Mouse (Mus musculus): Measurements from ENCODE around the gene Cdh12. TPM values are rescaled to one million over a fixed set of nuclear protein-coding genes. Genes with fewer than 3 reads are reported as not detected.
"Not testable (repeated sequence)": the region's sequence is repeated elsewhere in the genome, so short reads cannot be mapped to it uniquely, and the experiment has no call there.

The Cdh12 gene
- total RNA-seq, 1 experiment, result not detected

- Histone ChIP-seq H3K27ac (ENCODE audit: insufficient read depth, low read depth, low read length, poor library complexity, severe bottlenecking) (no peak overlapping the region), H3K4me1 (ENCODE audit: control insufficient read depth in 2 of 2, insufficient read depth in 2 of 2, low read length in 2 of 2, poor library complexity in 1 of 2) (no peaks in the 10 kb centered on the region), H3K4me3 (ENCODE audit: insufficient read depth in 1 of 2, low read depth in 1 of 2, low read length in 2 of 2, poor library complexity in 1 of 2, severe bottlenecking in 1 of 2) (no peak overlapping the region), H3K36me3 (ENCODE audit: control insufficient read depth, insufficient read depth, low read length, poor library complexity, severe bottlenecking) (no peaks in the 10 kb centered on the region), H3K9me3 (ENCODE audit: control insufficient read depth, insufficient read depth, low read depth, low read length) (no peaks in the 10 kb centered on the region), H3K9ac (ENCODE audit: insufficient read depth, low read depth, low read length, poor library complexity, severe bottlenecking) (no peak overlapping the region)
- DNase-seq (ENCODE audit: low read depth, low spot score), result no peak
- in situ Hi-C loops (cut with MboI; ENCODE audit: low sequenced_read_pairs in 2 of 2, unreplicated experiment in 2 of 2), result no loop called here
- TF ChIP-seq MAFK (IDR thresholded peaks at IDR 0.05; ENCODE audit: insufficient read depth, low read depth, low read length) (no peak), ZC3H11A (IDR thresholded peaks at IDR 0.05; ENCODE audit: borderline replicate concordance, low read depth, low read length) (no peak), ZNF384 (IDR thresholded peaks at IDR 0.05; ENCODE audit: low read depth, low read length) (no peak), CHD2 (IDR thresholded peaks at IDR 0.05; ENCODE audit: low read depth, low read length) (no peak), HCFC1 (IDR thresholded peaks at IDR 0.05; ENCODE audit: borderline replicate concordance, insufficient read depth, low read length) (no peak)
These were observed 731.1 kb downstream of the Cdh12 start for GRCm38 (mm10) chr15:21180191-21180590.

GRCm38 (mm10) chr15:21185799-21186198, 736.7 kb downstream of the Cdh12 start:
- Histone ChIP-seq H3K36me3 (ENCODE audit: control insufficient read depth, insufficient read depth, low read length, poor library complexity, severe bottlenecking) (no peaks in the 10 kb centered on the region), H3K4me1 (ENCODE audit: control insufficient read depth in 2 of 2, insufficient read depth in 2 of 2, low read length in 2 of 2, poor library complexity in 1 of 2) (no peaks in the 10 kb centered on the region), H3K9me3 (ENCODE audit: control insufficient read depth, insufficient read depth, low read depth, low read length) (no peaks in the 10 kb centered on the region), H3K4me3 (ENCODE audit: insufficient read depth in 1 of 2, low read depth in 1 of 2, low read length in 2 of 2, poor library complexity in 1 of 2, severe bottlenecking in 1 of 2) (no peak overlapping the region), H3K27ac (ENCODE audit: insufficient read depth, low read depth, low read length, poor library complexity, severe bottlenecking) (no peak overlapping the region), H3K9ac (ENCODE audit: insufficient read depth, low read depth, low read length, poor library complexity, severe bottlenecking) (no peak overlapping the region)
- no peak for TF ChIP-seq ZNF384 (IDR thresholded peaks at IDR 0.05; ENCODE audit: low read depth, low read length)
- no peak for TF ChIP-seq MAFK (IDR thresholded peaks at IDR 0.05; ENCODE audit: insufficient read depth, low read depth, low read length)
- no peak for TF ChIP-seq CHD2 (IDR thresholded peaks at IDR 0.05; ENCODE audit: low read depth, low read length)
- no peak for TF ChIP-seq HCFC1 (IDR thresholded peaks at IDR 0.05; ENCODE audit: borderline replicate concordance, insufficient read depth, low read length)
- TF ChIP-seq ZC3H11A (IDR thresholded peaks at IDR 0.05; ENCODE audit: borderline replicate concordance, low read depth, low read length), result no peak
- no peak for DNase-seq (ENCODE audit: low read depth, low spot score)
- in situ Hi-C loops (cut with MboI; ENCODE audit: low sequenced_read_pairs in 2 of 2, unreplicated experiment in 2 of 2), result no loop called here

GRCm38 (mm10) chr15:21210089-21210488, 761.0 kb downstream of the Cdh12 start:
- H3K4me1 ChIP-seq (ENCODE audit: control insufficient read depth in 2 of 2, insufficient read depth in 2 of 2, low read length in 2 of 2, poor library complexity in 1 of 2); DNase-seq (ENCODE audit: low read depth, low spot score); H3K36me3 ChIP-seq (ENCODE audit: control insufficient read depth, insufficient read depth, low read length, poor library complexity, severe bottlenecking); H3K9me3 ChIP-seq (ENCODE audit: control insufficient read depth, insufficient read depth, low read depth, low read length); H3K27ac ChIP-seq (ENCODE audit: insufficient read depth, low read depth, low read length, poor library complexity, severe bottlenecking); H3K9ac ChIP-seq (ENCODE audit: insufficient read depth, low read depth, low read length, poor library complexity, severe bottlenecking); in situ Hi-C loops (cut with MboI; ENCODE audit: low sequenced_read_pairs in 2 of 2, unreplicated experiment in 2 of 2); H3K4me3 ChIP-seq (ENCODE audit: insufficient read depth in 1 of 2, low read depth in 1 of 2, low read length in 2 of 2, poor library complexity in 1 of 2, severe bottlenecking in 1 of 2): not testable (repeated sequence)

GRCm38 (mm10) chr15:21223006-21223405, 773.9 kb downstream of the Cdh12 start:
- Histone ChIP-seq H3K36me3 (ENCODE audit: control insufficient read depth, insufficient read depth, low read length, poor library complexity, severe bottlenecking) (no peaks in the 10 kb centered on the region), H3K4me3 (ENCODE audit: insufficient read depth in 1 of 2, low read depth in 1 of 2, low read length in 2 of 2, poor library complexity in 1 of 2, severe bottlenecking in 1 of 2) (no peak overlapping the region), H3K27ac (ENCODE audit: insufficient read depth, low read depth, low read length, poor library complexity, severe bottlenecking) (no peak overlapping the region), H3K9ac (ENCODE audit: insufficient read depth, low read depth, low read length, poor library complexity, severe bottlenecking) (no peak overlapping the region), H3K4me1 (ENCODE audit: control insufficient read depth in 2 of 2, insufficient read depth in 2 of 2, low read length in 2 of 2, poor library complexity in 1 of 2) (no peaks in the 10 kb centered on the region), H3K9me3 (ENCODE audit: control insufficient read depth, insufficient read depth, low read depth, low read length) (no peaks in the 10 kb centered on the region)
- no peak for DNase-seq (ENCODE audit: low read depth, low spot score)
- TF ChIP-seq MAFK (IDR thresholded peaks at IDR 0.05; ENCODE audit: insufficient read depth, low read depth, low read length), result no peak
- TF ChIP-seq ZC3H11A (IDR thresholded peaks at IDR 0.05; ENCODE audit: borderline replicate concordance, low read depth, low read length), result no peak
- TF ChIP-seq HCFC1 (IDR thresholded peaks at IDR 0.05; ENCODE audit: borderline replicate concordance, insufficient read depth, low read length), result no peak
- no peak for TF ChIP-seq ZNF384 (IDR thresholded peaks at IDR 0.05; ENCODE audit: low read depth, low read length)
- no peak for TF ChIP-seq CHD2 (IDR thresholded peaks at IDR 0.05; ENCODE audit: low read depth, low read length)
- in situ Hi-C loops (cut with MboI; ENCODE audit: low sequenced_read_pairs in 2 of 2, unreplicated experiment in 2 of 2), result no loop called here

GRCm38 (mm10) chr15:21261318-21261717, 812.3 kb downstream of the Cdh12 start:
- TF ChIP-seq MAFK (IDR thresholded peaks at IDR 0.05; ENCODE audit: insufficient read depth, low read depth, low read length), result no peak
- no peak for TF ChIP-seq ZC3H11A (IDR thresholded peaks at IDR 0.05; ENCODE audit: borderline replicate concordance, low read depth, low read length)
- TF ChIP-seq HCFC1 (IDR thresholded peaks at IDR 0.05; ENCODE audit: borderline replicate concordance, insufficient read depth, low read length), result no peak
- no peak for TF ChIP-seq ZNF384 (IDR thresholded peaks at IDR 0.05; ENCODE audit: low read depth, low read length)
- no peak for TF ChIP-seq CHD2 (IDR thresholded peaks at IDR 0.05; ENCODE audit: low read depth, low read length)
- Histone ChIP-seq H3K9ac (ENCODE audit: insufficient read depth, low read depth, low read length, poor library complexity, severe bottlenecking) (no peak overlapping the region), H3K4me1 (ENCODE audit: control insufficient read depth in 2 of 2, insufficient read depth in 2 of 2, low read length in 2 of 2, poor library complexity in 1 of 2) (no peaks in the 10 kb centered on the region), H3K4me3 (ENCODE audit: insufficient read depth in 1 of 2, low read depth in 1 of 2, low read length in 2 of 2, poor library complexity in 1 of 2, severe bottlenecking in 1 of 2) (no peak overlapping the region), H3K27ac (ENCODE audit: insufficient read depth, low read depth, low read length, poor library complexity, severe bottlenecking) (no peak overlapping the region), H3K9me3 (ENCODE audit: control insufficient read depth, insufficient read depth, low read depth, low read length) (no peaks in the 10 kb centered on the region), H3K36me3 (ENCODE audit: control insufficient read depth, insufficient read depth, low read length, poor library complexity, severe bottlenecking) (no peaks in the 10 kb centered on the region)
- in situ Hi-C loops (cut with MboI; ENCODE audit: low sequenced_read_pairs in 2 of 2, unreplicated experiment in 2 of 2), result no loop called here
- DNase-seq (ENCODE audit: low read depth, low spot score), result no peak

Measured in ES-E14 (cell line).